Mouse (Mus musculus) spleen, adult 18-20 months (tissue): ENCODE results near the gene Fgfr2.

Experiments
- DNase-seq, 2 experiments: peaks; one replicate each; pipeline ENCODE4 v3.0.0; 2022; ENCODE audit warnings: mixed read lengths in 2 of 2

Fgfr2 gene

DNA sequence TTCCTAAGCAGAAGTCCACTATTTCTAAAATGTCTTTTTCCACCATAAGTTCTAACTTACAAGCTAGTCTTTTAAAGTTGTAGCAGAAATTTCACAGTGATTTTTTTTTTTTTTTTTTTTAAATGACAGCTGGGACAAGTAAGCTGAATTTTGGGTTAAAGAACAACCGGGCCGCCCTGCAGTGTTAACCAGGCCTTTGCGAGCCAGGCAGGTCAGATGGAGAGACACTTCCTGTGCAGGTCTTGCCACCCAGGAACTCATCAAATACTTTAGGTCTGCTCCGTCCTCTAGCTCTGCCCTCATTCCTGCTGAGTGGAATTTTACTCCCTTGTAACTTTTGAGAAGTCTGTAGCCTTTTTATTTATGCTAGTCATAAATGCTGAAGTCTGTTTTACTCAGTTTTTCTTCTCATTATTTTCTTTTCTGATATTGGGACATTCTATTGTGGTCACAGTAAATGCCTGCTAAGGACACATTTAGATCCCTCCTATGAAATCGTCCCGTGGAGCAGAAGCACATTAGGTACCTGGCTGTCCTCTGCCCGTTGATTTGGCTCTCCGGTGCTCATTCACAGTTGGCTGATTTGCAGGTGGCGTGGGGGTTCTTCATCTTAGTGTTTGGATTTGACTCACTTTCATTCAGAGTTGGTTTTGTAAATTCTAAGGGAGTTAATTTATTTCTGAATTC, 2228.1 kb downstream of the Fgfr2 start:
- no peak for DNase-seq

DNA sequence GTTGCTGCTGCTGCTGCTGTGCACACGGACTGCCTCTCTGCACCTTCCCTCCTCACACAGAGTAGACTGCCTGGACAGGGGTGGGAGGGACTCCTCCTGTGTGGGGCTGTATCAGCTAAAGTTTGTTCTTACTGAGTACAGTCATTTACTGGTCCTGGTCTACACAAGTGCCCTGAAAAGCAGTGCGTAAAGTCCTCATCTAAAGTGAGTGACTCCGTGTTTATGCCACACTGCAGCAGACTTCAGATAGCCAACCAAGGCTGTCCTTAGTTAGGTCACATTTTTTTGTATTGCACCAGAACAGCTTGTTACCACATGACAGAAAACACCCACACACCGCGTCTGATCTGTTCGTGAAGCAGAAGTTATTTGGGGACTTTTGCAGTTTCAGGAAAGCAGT, 2230.2 kb downstream of the Fgfr2 start:
- peak in 1 of 2 experiments; percentile 11 for DNase-seq

DNA sequence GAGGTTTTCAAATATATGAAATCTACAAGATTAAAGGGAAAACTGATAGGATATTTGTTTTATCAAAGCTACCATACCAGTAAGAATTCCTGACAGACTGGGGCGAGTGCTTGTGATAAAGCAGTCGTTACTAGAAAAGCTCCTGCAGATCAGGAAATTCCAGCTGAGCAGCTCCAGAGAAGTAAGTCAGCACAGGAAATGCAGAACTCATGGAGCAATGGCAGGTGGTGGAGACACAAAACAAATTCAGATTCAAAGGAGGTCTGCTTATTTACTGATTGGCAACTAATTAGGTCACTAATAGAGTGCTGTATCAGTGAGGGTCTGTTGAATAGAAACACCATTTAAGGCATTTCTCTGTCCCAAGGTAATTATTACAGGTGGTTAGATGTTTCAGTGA, 2232.3 kb downstream of the Fgfr2 start:
- DNase-seq: no peak

DNA sequence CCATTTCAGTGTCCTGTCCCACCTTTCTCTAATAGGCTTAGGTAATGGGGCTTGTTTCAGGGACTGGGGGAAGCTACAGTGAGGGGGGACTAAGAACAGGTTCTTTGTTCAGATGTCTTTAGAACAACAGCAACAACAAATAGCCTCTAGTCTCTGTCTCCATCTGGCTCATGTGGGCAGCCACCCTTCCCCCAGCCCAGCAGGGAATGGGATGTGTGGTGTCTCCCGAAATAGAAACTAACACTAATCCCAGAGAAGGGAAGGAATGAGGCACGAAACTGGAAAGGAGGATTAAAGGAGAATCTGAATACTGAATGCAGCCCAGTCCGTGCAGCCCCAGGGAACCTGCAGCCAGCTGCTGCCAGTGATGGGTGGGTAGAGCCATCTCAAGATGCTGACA, 2235.2 kb downstream of the Fgfr2 start:
- DNase-seq: no peak

DNA sequence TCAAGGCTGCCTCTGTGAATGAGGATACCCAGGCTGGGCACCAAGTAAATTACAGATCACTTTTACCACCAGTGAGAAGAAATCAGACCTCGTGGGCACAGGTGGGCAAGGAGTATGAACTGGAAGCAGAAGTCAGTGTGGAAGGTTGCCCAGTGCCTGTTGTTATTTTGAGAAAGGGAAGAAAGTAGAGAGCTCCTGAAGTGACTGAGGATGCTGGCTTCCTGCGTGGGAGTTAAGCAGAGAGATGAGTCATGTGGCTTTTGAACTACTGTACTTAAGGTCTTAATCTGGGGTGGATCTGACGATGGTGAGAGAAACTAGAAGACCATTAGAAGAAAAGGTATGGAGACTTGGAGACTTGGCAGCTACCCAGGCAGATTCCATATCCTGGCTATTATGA, 2236.9 kb downstream of the Fgfr2 start:
- no peak for DNase-seq

DNA sequence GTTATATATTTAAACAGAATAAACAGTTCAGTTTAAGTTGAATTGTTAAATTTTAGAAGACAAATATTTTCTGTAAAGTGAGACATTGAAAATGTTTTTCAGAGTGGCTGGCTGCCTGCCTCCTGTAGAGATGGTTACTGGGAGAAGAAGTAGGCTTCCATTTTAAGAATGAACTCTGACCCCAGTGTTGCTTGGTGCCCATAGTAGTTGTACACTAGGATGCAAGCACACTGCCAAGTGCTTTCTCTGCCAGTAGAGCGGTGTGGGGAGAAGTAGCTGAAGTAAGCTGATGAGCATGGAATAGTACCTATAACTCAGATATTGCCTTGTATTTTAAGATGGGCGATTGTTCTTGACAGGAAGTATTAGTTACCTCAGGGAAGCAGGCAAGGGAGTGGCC, 2239.0 kb downstream of the Fgfr2 start:
- no peak for DNase-seq

DNA sequence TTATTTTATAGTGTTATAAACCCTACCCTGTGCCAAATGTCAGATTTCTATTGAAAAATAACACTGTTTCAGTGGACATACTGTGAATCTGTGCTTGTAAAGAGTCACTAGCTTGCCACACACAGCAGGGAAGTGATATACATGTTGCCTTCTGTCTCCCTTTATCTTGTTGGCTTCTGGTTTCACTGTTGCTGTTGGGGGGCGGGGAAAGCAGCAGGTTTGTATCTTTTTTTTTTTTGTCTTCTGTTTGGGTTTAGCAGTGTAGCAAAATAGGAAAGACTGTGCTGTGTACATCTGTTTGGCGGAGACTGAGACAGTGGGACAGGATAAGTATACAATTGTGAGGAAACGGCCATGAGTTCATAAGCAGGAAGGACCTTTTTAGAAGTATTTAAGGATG, 2255.9 kb downstream of the Fgfr2 start:
- no peak for DNase-seq

DNA sequence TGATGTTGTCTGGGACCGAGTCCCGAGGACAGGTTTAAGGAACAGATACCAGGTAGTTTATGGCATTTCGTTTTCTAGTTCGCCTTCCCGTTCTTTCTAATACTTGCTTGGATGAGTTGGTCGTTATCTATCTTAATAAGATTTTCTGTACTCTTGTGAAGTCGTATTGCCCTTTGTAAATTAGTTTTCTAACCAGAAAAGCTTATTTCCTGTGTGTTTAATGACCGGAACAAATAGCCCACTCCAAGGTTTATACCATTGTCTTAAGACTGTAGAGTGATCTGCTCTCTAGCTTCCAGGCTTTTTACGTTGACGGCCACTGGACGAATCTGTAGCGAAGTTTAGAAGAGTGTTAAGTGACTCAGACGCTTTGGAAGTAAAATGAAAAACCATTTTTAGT, 2256.5 kb downstream of the Fgfr2 start:
- DNase-seq: no peak

DNA sequence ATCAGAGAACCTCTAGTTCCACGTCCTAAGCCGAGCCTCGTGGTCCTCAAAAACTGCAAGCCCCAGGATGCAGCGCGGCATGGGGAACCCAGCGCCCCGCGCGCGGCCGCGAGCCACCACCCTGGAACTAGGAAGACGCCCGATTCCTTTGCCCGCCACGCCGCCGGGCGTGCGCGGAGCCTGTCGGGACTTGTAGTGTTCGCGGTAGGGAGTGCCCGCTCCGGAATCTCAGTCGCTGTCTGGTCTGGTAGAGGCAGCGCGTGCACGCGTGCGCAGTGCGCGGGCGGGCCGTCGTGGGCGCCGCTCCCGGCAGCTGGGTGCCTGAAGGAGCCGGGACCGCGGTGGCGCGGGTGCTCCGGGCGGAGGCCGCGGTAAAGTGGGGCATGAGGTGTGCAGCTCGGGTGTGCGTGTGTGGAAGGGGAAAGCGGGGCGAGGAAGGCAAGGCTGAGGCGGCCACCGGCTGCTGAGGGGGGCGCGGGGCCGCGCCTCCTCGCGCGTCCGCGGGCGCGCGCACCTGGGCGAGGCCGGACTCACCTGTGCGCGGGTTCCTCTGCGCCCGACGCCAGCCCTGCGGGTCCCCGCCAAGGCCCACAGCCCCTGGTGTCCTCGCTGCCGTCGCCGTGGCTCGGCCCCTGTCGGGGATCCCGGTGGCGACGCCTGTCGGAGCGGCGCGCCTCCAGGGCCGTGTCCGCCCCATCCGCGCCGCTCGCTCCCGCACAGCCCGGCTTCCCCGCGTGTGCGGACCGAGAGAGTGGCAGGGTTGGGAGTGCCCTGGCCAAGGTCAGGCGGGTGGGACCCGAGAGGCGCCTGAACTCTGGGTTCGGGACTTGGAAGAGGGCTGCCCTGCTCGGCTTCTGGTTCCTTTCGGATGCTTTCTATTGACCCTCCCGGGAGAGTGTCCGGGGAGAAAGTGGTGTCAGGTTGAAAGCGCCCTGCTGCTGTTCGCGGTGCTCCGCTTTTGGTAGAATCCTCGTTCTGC, 2257.2 kb downstream of the Fgfr2 start, which contains the start of gene Plekha1:
Gene Plekha1, plus strand, starts transcription at position 144 of the 979 bp plus-strand sequence.
- DNase-seq: peak; percentile 92 to 96

DNA sequence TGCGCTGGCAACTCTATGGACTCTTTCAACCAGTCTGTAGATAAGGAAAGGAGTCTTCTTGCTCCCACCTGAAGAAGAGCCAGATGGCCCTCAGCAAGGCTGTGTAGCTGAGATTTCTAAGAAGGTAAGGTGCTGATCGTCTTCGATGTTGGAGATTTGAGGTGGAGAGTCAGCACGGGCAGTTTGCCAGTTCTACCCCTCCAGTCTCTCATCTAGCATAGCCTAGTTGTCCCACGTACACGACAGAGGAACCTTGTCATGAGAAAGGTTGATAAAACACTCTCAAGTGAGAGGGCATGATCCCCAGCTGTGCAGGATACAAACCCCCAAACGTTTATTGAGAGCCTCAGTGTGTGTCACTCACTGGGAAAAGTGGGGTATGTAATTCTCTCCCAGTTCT, 2258.4 kb downstream of the Fgfr2 start:
- no peak for DNase-seq

DNA sequence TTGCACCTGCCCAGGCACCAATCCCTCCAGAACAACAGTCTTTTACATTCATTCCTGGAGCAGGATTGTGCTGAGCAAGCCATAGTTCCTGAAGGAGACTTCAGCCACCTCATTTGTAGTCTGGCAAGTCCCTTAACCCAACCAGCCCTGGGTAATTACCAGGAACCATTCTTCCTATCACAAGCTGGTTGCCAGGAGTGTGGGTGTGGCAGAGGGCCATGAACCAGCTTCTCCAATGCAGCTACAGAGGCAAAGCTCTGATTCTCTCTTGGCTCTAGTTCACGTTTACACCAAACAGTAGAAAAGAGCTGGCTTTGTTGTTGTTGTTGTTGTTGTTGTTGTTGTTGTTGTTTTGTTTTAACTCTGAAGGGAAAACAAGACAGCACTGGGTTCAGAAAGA, 2260.6 kb downstream of the Fgfr2 start:
- DNase-seq: no peak

DNA sequence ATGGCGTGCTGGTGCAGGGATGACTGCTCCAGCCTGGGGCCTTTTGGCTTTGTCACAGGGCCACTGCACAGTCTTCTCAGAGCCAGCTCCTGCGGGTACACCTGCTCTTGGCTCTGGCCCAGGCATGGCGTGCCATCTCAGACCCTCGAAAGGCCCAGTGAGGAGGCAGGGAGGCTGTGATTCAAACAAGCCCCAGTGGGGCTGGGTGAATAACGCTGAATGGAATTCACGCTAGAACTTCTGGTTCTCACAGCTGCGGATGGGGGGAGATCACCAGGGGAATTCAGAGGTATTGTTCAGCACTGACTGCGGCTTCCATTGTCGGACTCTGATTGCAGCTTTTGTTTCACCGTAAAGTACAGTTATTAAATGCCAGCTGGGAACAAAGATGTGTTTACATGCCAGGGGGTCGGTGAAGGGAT, 2262.4 kb downstream of the Fgfr2 start:
- no peak for DNase-seq

DNA sequence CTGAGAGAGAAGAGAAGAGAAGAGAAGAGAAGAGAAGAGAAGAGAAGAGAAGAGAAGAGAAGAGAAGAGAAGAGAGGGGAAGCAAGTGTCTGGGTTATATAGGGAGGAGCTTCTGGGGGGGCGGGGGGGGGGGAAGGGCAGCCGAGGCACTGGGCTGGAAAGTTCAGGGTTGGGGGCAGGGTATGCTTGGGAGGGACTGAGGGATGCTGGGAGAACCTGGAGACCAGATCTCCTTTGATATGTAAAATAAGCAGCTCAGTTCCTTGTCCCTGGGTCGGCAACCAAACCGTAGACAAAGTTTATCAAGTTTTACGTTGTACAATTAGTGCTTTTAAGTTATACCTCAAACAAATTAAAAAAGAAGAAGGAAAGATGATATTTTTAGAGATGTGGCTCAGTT, 2263.2 kb downstream of the Fgfr2 start:
- DNase-seq: no peak

DNA sequence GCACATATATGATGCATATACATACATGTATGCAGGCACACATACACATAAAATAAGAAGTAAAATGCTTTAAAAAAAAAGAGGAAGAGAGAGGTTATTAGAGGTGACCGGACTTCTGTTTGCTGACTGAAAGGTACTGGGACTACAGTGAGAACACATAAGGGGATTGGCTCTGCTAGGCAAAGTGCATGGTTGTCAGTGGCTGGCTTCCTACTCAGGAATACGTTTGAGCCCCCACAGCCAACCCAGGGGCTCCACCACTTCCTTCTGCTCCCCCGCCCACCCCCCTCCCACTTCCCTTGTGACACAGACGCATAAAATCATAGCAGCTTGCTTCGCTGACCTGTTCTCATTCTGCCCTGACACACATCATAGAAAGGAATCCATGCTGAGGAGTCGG, 2265.2 kb downstream of the Fgfr2 start:
- DNase-seq: no peak

DNA sequence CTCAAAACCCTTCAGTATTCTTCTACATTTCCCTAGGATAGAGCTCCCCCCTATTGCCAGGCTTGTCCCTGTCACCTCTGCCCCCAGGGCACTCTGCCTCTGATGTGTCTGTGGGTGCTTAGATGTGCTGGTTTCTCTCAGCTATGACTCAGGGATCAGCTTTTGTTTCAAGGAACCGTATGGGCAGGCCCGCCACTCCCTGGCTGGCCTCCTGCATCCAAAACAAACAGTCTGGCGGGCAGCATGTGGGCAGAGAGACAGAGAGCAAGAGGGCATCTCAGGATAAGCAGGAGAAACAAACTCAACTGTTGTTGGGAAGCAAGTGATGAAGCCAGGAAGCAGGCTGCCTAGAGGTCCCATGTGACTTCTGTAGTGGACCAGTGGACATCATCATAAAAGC, 2267.5 kb downstream of the Fgfr2 start:
- DNase-seq: no peak

DNA sequence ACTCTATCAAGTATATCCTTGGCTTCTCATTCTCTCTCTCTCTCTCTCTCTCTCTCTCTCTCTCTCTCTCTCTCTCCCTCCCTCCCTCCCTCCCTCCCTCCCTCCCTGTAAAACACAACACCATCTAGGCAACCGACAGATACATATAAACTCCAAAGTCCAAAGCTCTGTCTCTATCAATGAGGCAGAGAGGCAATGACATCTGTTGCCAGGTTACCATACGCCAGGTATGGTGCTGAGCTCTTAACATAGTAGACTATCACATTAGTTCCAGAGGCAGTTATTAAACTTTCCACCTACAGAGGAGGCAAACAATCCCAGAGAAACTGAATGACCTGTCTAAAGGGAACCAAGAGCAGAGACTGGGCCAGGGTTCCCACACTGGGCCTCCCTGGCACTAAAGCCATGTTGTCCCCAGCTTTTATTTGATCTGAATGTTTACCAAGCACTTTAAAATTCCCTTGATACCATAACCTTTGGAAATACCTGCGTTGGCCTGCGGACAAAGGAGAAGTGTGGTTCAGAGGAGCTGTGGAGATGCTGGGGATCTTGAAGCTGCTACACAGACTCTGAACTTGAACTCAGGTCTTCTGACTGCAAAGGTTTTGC, 2268.4 kb downstream of the Fgfr2 start:
- no peak for DNase-seq

DNA sequence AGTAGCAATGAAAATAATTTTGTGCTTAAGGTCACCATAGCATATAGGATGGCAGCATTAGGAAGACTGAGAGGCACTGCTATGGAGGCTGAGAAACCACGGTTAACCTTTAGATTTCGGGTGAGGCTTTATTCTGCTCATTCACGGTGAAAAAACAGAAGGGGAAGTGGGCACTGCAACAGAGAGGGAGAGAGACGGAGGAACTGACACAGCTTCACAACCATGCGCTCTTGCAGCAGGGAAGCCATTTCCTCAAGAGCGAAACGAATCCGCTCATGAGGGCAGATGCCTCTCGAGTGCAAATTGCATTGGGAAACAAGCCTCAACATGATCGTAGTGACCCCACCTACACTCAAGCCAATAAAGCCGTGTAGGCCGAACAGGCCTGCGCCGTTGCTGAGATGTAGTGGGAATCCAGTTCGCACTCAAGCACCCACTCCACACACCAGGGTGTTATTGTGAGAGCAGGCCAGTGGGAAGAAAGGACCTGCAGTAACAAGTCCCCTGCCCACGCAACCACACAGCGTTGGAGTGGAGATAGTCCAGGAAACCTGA, 2275.9 kb downstream of the Fgfr2 start:
- no peak for DNase-seq

DNA sequence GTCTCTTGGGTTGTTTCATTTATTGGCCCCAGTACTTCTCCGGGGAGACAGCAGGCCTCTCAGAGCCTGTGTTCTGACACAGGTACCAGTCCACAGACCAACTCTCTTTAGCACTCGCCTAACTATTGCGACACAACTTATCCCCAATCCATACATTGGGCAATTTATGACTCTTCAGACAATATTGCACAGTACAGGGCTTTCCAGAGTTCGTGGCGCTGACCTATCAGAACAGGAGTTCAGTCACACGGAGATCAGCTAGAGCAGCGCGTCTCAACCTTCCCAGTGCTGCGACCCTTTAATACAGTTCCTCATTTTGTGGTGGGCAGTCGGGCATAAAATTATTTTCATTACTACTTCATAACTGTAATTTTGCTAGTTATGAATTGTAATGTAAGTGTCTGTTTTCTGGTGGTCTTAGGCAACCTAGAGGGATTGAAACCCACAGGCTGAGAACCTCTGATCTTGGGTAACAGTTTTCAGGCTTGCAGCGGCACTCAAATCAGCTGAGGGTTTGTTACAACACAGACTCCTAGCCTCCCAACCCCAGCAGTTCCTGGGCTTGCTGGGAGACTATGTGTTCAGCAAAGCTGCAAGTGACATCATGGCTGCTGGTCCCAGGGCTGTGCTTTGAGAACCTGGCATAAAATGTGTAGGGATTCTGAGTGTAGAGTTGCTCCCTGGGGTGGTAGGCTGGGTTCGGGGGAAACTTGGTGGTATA, 2283.6 kb downstream of the Fgfr2 start:
- DNase-seq: no peak

DNA sequence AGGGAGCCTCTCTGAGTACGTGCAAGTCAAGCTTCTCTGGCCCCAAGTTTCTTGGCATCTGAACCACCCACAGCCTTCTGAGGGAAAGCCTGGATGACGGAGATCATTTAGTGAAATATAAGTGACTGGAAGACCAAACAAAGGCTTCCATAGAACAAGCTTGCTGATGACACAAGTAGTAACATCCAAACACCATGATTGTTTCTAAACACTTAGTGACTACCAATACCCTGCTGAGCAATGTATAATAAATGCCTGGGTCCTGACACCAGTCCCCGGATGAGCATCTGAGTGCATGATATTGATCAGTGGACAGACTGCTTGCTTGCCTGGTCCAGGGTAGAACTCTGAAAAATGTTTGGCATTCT, 2284.5 kb downstream of the Fgfr2 start:
- DNase-seq: no peak

DNA sequence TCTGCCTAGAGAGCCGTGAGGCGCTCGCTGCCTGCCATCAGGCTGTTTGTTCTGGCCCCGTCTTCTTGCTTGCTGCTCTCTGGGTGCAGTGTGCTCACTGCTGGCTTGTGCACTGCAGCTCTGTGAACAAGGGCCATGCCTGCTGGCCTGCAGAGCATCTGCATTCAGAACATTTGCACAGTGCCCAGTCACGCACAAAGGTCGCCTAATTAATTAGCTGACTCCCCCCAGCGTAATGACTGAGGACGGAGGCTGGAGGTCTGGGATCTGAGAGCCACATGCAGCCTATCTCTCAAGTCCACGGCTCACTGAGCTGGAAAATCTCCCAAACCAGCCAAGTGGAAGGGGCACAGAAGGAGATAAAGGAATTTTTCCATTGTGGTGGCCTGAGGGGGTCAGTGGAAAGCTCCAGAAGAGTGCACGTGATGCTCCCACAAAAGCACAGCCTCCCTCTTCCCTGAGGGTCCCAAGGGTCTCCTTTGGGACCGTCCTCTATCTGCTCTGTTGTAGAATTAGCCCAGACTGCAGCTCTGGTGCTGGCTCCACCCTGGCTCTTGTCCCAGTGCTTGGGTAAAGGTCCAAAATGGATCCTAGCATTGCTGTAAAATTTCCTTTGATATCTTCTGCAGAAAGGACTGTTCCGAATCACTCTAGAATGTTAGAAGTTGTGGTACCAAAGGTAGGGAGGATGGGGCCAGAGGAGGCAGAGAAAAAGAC, 2285.1 kb downstream of the Fgfr2 start:
- no peak for DNase-seq

DNA sequence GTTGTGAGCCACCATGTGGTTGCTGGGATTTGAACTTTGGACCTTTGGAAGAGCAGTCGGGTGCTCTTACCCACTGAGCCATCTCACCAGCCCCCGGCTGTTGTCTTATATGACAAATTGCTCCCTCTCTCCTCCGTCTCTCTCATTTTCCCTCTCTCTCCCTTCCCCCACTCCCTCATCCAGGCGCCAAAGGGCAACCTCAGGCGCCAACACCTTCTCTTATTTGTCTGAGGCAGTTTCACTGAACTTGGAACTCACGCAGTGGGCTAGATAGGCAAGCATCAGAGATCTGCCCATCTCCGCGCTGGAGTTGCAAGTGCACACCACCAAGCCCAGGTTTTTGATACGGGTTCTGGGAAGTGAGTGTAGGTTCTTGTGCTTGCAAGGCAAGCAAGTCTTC, 2287.1 kb downstream of the Fgfr2 start:
- no peak for DNase-seq
